Mouse (Mus musculus): ENCODE results near the gene Nkx2-5. TPM values are rescaled to one million over a fixed set of nuclear protein-coding genes. Genes with fewer than 3 reads are reported as not detected.

The Nkx2-5 gene
- total RNA-seq, 2 experiments from 2014 or later: not detected

- ATAC-seq (replicated peaks; ENCODE audit: poor library complexity): 0 out of 2 replicates have a peak, but pooled peaks have one; percentile 42
These were observed 5.7 kb upstream of the Nkx2-5 start for GRCm38 (mm10) chr17:26850358-26851135.

- no peak for ATAC-seq (replicated peaks; ENCODE audit: poor library complexity)
These were observed 5.0 kb upstream of the Nkx2-5 start for GRCm38 (mm10) chr17:26849746-26850357.

GRCm38 (mm10) chr17:26849106-26849745, 4.4 kb upstream of the Nkx2-5 start:
- no peak for ATAC-seq (replicated peaks; ENCODE audit: poor library complexity)

GRCm38 (mm10) chr17:26848236-26848635, 3.4 kb upstream of the Nkx2-5 start:
- no peak for ATAC-seq (replicated peaks; ENCODE audit: poor library complexity)

GRCm38 (mm10) chr17:26847801-26848200, 3.0 kb upstream of the Nkx2-5 start:
- ATAC-seq (replicated peaks; ENCODE audit: poor library complexity): no peak

- ATAC-seq (replicated peaks; ENCODE audit: poor library complexity): no peak
These were observed 1.6 kb upstream of the Nkx2-5 start for GRCm38 (mm10) chr17:26846411-26846810.

- no peak for ATAC-seq (replicated peaks; ENCODE audit: poor library complexity)
These were observed 591 bp upstream of the Nkx2-5 start for GRCm38 (mm10) chr17:26845149-26846050.

- no peak for ATAC-seq (replicated peaks; ENCODE audit: poor library complexity)
These were observed 398 bp downstream of the Nkx2-5 start for GRCm38 (mm10) chr17:26844371-26844851.

- no peak for ATAC-seq (replicated peaks; ENCODE audit: poor library complexity)
These were observed 1.0 kb downstream of the Nkx2-5 start for GRCm38 (mm10) chr17:26843696-26844236.

- no peak for ATAC-seq (replicated peaks; ENCODE audit: poor library complexity)
These were observed 1.6 kb downstream of the Nkx2-5 start for GRCm38 (mm10) chr17:26843229-26843567.

GRCm38 (mm10) chr17:26842431-26843228, 2.2 kb downstream of the Nkx2-5 start:
- no peak for ATAC-seq (replicated peaks; ENCODE audit: poor library complexity)

- ATAC-seq (replicated peaks; ENCODE audit: poor library complexity): no peak
These were observed 2.8 kb downstream of the Nkx2-5 start for GRCm38 (mm10) chr17:26841981-26842380.

- ATAC-seq (replicated peaks; ENCODE audit: poor library complexity): no peak
These were observed 3.7 kb downstream of the Nkx2-5 start for GRCm38 (mm10) chr17:26840922-26841731.

- ATAC-seq (replicated peaks; ENCODE audit: poor library complexity): no peak
These were observed 4.4 kb downstream of the Nkx2-5 start for GRCm38 (mm10) chr17:26840439-26840780.

- ATAC-seq (replicated peaks; ENCODE audit: poor library complexity): no peak
These were observed 4.9 kb downstream of the Nkx2-5 start for GRCm38 (mm10) chr17:26839718-26840438.

GRCm38 (mm10) chr17:26838911-26839717, 5.7 kb downstream of the Nkx2-5 start:
- ATAC-seq (replicated peaks; ENCODE audit: poor library complexity): no peak

- no peak for ATAC-seq (replicated peaks; ENCODE audit: poor library complexity)
These were observed 6.5 kb downstream of the Nkx2-5 start for GRCm38 (mm10) chr17:26838191-26838910.

All from megakaryocyte progenitor cell, adult 5-6 weeks (primary cell).